Mouse (Mus musculus): ENCODE results near the gene Tmod3.
"Not testable (repeated sequence)": the region's sequence is repeated elsewhere in the genome, so short reads cannot be mapped to it uniquely, and the experiment has no call there.

Tmod3 gene

GRCm38 (mm10) chr9:75495945-75496344, 63.5 kb downstream of the Tmod3 start:
- no peak for DNase-seq (ENCODE audit: low spot score in 2 of 2)

GRCm38 (mm10) chr9:75494407-75495005, 65.0 kb downstream of the Tmod3 start:
- DNase-seq (ENCODE audit: low spot score in 2 of 2) = no peak

GRCm38 (mm10) chr9:75488255-75488654, 71.2 kb downstream of the Tmod3 start:
- DNase-seq (ENCODE audit: low spot score in 2 of 2) = not testable (repeated sequence)

- DNase-seq (ENCODE audit: low spot score in 2 of 2) = no peak
These were observed 74.2 kb downstream of the Tmod3 start for GRCm38 (mm10) chr9:75485231-75485630.

GRCm38 (mm10) chr9:75480536-75481075, 78.9 kb downstream of the Tmod3 start:
- DNase-seq (ENCODE audit: low spot score in 2 of 2) = no peak

- no peak for DNase-seq (ENCODE audit: low spot score in 2 of 2)
These were observed 80.2 kb downstream of the Tmod3 start for GRCm38 (mm10) chr9:75479106-75479725.

GRCm38 (mm10) chr9:75477212-75477611, 82.2 kb downstream of the Tmod3 start:
- DNase-seq (ENCODE audit: low spot score in 2 of 2) = no peak

- peak; percentile 12 to 35 for DNase-seq (ENCODE audit: low spot score in 2 of 2)
These were observed 91.2 kb downstream of the Tmod3 start for GRCm38 (mm10) chr9:75468297-75468696.

GRCm38 (mm10) chr9:75467581-75467980, 91.9 kb downstream of the Tmod3 start:
- DNase-seq (ENCODE audit: low spot score in 2 of 2) = no peak

- no peak for DNase-seq (ENCODE audit: low spot score in 2 of 2)
These were observed 92.8 kb downstream of the Tmod3 start for GRCm38 (mm10) chr9:75466641-75467040.

- no peak for DNase-seq (ENCODE audit: low spot score in 2 of 2)
These were observed 93.6 kb downstream of the Tmod3 start for GRCm38 (mm10) chr9:75465856-75466255.

- DNase-seq (ENCODE audit: low spot score in 2 of 2) = no peak
These were observed 96.3 kb downstream of the Tmod3 start for GRCm38 (mm10) chr9:75463050-75463660.

GRCm38 (mm10) chr9:75455684-75456083, 103.8 kb downstream of the Tmod3 start:
- DNase-seq (ENCODE audit: low spot score in 2 of 2) = no peak

- DNase-seq (ENCODE audit: low spot score in 2 of 2) = no peak
These were observed 105.5 kb downstream of the Tmod3 start for GRCm38 (mm10) chr9:75453994-75454393.

- no peak for DNase-seq (ENCODE audit: low spot score in 2 of 2)
These were observed 111.4 kb downstream of the Tmod3 start for GRCm38 (mm10) chr9:75448021-75448420.
